Mouse (Mus musculus) kidney, embryonic 15.5 days (tissue): ENCODE measurements around the gene Kank1. TPM values are rescaled to one million over a fixed set of nuclear protein-coding genes. Genes with fewer than 3 reads are reported as not detected.
"Not testable (repeated sequence)": the region's sequence is repeated elsewhere in the genome, so short reads cannot be mapped to it uniquely, and the experiment has no call there.

Source experiments
- ATAC-seq: fragments of 200-750 bp; cut with Nextera tagmentation; replicated peaks from 2 replicates; pipeline ENCODE4 v1.8.0; 2017; ENCODE audit warnings: moderate TSS enrichment; ENCODE audit not compliant: low FRiP score
- H3K27ac ChIP-seq: fragments of 300-500 bp; sonication (generic); 2 replicates; pipeline ENCODE4 v1.5.1; 2015; ENCODE audit warnings: mild to moderate bottlenecking, inconsistent platforms
- H3K27me3 ChIP-seq: fragments of 300-500 bp; sonication (generic); 2 replicates; pipeline ENCODE4 v1.6.1; 2015; ENCODE audit warnings: inconsistent platforms
- H3K36me3 ChIP-seq: fragments of 300-500 bp; sonication (generic); 2 replicates; pipeline ENCODE4 v1.6.1; 2015; ENCODE audit warnings: inconsistent platforms
- H3K4me1 ChIP-seq: fragments of 300-500 bp; sonication (generic); 2 replicates; pipeline ENCODE4 v1.6.1; 2015; ENCODE audit warnings: inconsistent platforms
- H3K4me2 ChIP-seq: fragments of 300-500 bp; sonication (generic); 2 replicates; pipeline ENCODE4 v1.6.1; 2015; ENCODE audit warnings: moderate library complexity, mild to moderate bottlenecking, inconsistent platforms
- H3K4me3 ChIP-seq: fragments of 300-500 bp; sonication (generic); replicated peaks from 2 replicates; pipeline ENCODE4 v1.5.1; 2015; ENCODE audit warnings: mild to moderate bottlenecking, inconsistent platforms
- H3K9ac ChIP-seq: fragments of 300-500 bp; sonication (generic); 2 replicates; pipeline ENCODE4 v1.6.1; 2015; ENCODE audit warnings: mild to moderate bottlenecking, inconsistent platforms
- H3K9me3 ChIP-seq: fragments of 300-500 bp; sonication (generic); replicated peaks from 2 replicates; pipeline ENCODE4 v1.6.1; 2016; ENCODE audit warnings: inconsistent platforms
- WGBS: fragments of 180-500 bp; shearing (Covaris S2); methylation state at CpG from one replicate; pipeline ENCODE4 v1.1.7; 2015; ENCODE audit warnings: mixed read lengths; 5-methylcytosine and 5-hydroxymethylcytosine counted together
- polyA plus RNA-seq: library from polyadenylated mRNA; unstranded; fragments of >200 nt; fragmentation: Nextera tagmentation; extraction: Ambion mirVana; gene quantifications from 2 replicates; pipeline ENCODE4 v1.2.1, GENCODE M21; 2015

Kank1 gene
- polyA plus RNA-seq, 1 experiment from 2014 or later: 26.5 TPM

DNA sequence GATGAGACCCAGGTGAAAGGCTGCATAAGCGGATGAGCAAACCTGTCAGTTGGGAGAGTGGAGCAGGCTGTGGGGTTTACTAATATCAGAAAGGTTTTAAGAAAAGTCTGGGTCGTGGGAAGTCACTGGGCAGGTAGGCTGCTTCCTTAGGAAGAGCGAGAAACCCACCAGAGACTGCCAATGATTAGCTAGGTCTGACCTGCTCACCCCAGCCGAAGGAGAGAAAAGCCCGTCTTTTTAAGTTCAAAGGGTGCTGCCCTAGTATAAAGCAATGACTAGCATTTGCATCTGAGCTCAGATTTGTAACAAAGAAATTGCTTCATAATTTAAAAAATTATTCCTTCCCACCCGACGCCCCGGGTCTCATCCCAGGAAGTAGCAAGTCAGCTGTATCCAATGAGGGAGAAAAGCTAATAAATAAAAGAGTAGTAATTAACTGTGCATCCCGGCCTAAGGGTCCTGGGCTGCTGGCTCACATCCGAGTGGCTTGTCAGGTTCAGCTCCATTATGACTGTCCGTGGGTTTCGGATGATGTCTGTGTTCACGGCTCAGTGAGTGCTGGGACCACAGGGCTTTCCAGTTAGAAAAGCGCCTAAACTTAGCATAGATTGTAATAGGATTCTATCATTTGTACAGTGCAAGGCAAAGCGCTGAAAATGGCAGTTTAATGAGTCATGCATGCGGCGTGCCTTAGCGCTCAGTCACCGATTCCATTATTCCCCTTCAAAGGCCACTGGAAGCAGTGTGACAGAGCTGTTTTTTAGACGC lies 225.0 kb downstream of the Kank1 start:
- peak; percentile 56; the same call in 1 of the 2 replicates for ATAC-seq
- 0 out of 2 replicates have a peak overlapping the region, but pooled peaks have one; percentile 10 for H3K4me3 ChIP-seq
- peaks cover 21% of the 10 kb centered on the region for H3K4me1 ChIP-seq
- peak overlapping the region; percentile 43 for H3K4me2 ChIP-seq
- WGBS: 38% methylated on average over 20 of the region's 20 CpGs
- no peak overlapping the region for H3K9ac ChIP-seq
- H3K27ac ChIP-seq: 0 out of 2 replicates have a peak overlapping the region, but pooled peaks have one; percentile 10
- H3K9me3 ChIP-seq: no peaks in the 10 kb centered on the region
- H3K36me3 ChIP-seq: no peaks in the 10 kb centered on the region
- H3K27me3 ChIP-seq: no peaks in the 10 kb centered on the region

DNA sequence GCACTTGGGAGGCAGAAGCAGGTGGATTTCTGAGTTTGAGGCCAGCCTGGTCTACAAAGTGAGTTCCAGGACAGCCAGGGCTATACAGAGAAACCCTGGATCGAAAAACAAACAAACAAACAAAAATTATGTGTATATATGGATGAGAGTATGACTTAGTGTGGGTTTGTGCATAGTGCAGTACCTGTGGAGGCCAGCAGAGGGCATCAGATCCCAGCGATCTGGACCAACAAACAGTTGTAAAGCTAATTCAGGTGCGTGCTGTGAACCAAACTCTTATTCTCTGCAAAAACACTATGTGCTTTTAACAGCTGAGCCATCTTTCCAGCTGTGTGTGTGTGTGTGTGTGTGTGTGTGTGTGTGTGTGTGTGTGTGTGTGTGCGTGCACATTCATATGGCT lies 239.0 kb downstream of the Kank1 start:
- H3K4me1 ChIP-seq, H3K27me3 ChIP-seq, H3K9me3 ChIP-seq, H3K9ac ChIP-seq, H3K36me3 ChIP-seq, H3K4me3 ChIP-seq, H3K4me2 ChIP-seq, H3K27ac ChIP-seq, ATAC-seq: not testable (repeated sequence)
- WGBS: 66% methylated on average over 4 of the region's 4 CpGs

DNA sequence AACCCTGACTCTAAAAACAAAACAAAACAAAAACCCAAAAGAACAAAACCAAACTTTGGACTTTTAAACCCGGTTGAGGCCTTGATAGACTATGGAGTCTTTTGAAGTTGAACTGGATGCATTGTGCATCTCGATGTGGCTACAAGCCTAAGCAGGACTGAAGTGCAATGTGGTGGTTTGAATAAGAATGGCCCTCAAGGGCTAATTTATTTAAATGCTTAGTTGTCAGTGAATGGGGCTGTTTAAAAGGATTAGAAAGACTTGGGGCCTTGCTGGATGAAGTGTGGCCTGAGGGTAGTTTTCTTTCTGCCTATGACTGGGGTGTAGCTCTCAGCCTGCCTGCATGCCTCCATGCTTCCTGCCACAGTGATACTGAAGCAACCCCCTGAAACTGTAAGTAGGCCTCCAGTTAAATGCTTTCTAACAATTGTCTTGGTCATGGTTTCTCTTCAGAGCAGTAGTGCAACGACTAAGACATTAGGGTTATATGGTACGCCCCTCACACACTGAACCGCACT lies 242.4 kb downstream of the Kank1 start:
- Histone ChIP-seq H3K9ac (no peak overlapping the region), H3K27me3 (no peaks in the 10 kb centered on the region), H3K9me3 (no peaks in the 10 kb centered on the region), H3K36me3 (no peaks in the 10 kb centered on the region), H3K4me1 (no peaks in the 10 kb centered on the region), H3K4me3 (no peak overlapping the region), H3K4me2 (no peak overlapping the region), H3K27ac (no peak overlapping the region)
- WGBS: 75% methylated on average over 5 of the region's 5 CpGs
- no peak for ATAC-seq

DNA sequence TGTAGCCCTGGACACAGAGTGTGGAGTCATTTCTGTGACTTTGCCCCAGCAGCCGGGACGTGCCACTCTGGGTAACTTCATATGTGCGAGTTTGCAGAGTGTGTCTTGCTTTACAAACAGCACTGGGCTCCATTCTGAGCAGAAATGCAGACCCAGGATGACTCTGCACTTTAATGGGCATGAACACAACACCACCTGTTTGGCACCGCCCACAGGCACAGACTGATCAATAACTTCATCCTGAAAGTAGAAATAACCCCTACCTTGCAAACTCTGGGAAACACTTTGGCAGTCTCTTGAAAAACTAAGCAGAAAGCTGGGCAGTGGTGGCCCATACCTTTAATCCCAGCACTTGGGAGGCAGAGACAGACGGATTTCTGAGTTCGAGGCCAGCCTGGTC lies 244.0 kb downstream of the Kank1 start:
- WGBS: 86% methylated on average over 6 of the region's 6 CpGs
- H3K4me3 ChIP-seq: no peak overlapping the region
- no peaks in the 10 kb centered on the region for H3K4me1 ChIP-seq
- H3K4me2 ChIP-seq: no peak overlapping the region
- no peaks in the 10 kb centered on the region for H3K9me3 ChIP-seq
- no peak overlapping the region for H3K9ac ChIP-seq
- no peak for ATAC-seq
- H3K27me3 ChIP-seq: peaks cover 2% of the 10 kb centered on the region
- no peak overlapping the region for H3K27ac ChIP-seq
- no peaks in the 10 kb centered on the region for H3K36me3 ChIP-seq

Other genes with a start within 250 kb of the Kank1 start
- 3.7 and 4.2 TPM in 2 replicates for gene Dock8, start 237.4 kb upstream of the Kank1 start, polyA plus RNA-seq